ENCODE assay signal across 7 mouse cellular contexts in genomic region chr11:50850177-50850735, GRCm38 (mm10). TPM values are rescaled to one million over a fixed set of nuclear protein-coding genes. Genes with fewer than 3 reads are reported as not detected.
A peak's percentile ranks its signal among the peaks of the same experiment; 100 is the strongest.
DNase-seq lines count a peak whose midpoint lies in the region; ATAC-seq lines count a peak whose summit lies in the region.

TSS of gene Grm6 (plus strand) at chr11:50850685.

- peak; percentile 89 for DNase-seq in A20 (ENCODE audit: low read depth, low spot score)
- DNase-seq in CD4-positive helper T cell, adult 2 months (ENCODE audit: low read depth, low spot score), result peak; percentile 23
- peak; percentile 19 for DNase-seq in hindbrain, embryonic 10.5 days (ENCODE audit: low spot score)
- DNase-seq in midbrain, embryonic 11.5 days (ENCODE audit: low spot score, missing footprints), result peak; percentile 94
- no peak for DNase-seq in urinary bladder, postnatal 4 days (ENCODE audit: low spot score in 2 of 2)
- DNase-seq in ovary, postnatal 14 days (ENCODE audit: low spot score), result no peak
- DNase-seq in cerebellum, postnatal 4 days (ENCODE audit: low spot score in 2 of 2), result no peak

- peak within 1 kb of the TSS; percentile 60 for H3K4me3 ChIP-seq in hindbrain, embryonic 10.5 days
- H3K4me3 ChIP-seq in midbrain, embryonic 11.5 days (ENCODE audit: low read depth, low read length), result peak within 1 kb of the TSS; percentile 40

- no peak within 1 kb of the TSS for H3K27ac ChIP-seq in hindbrain, embryonic 10.5 days
- H3K27ac ChIP-seq in midbrain, embryonic 11.5 days (ENCODE audit: low read depth, low read length), result no peak within 1 kb of the TSS

- ATAC-seq in midbrain, embryonic 11.5 days (ENCODE audit: low FRiP score), result no peak

- H3K4me2 ChIP-seq in midbrain, embryonic 11.5 days, result peak within 1 kb of the TSS; percentile 73

- WGBS in hindbrain, embryonic 10.5 days, result 2% methylated on average over 11 of the region's 11 CpGs
- WGBS in midbrain, embryonic 11.5 days, result 3% methylated on average over 11 of the region's 11 CpGs

- no peaks in the 10 kb centered on the region for H3K36me3 ChIP-seq in hindbrain, embryonic 10.5 days
- H3K36me3 ChIP-seq in midbrain, embryonic 11.5 days (ENCODE audit: control insufficient read depth, insufficient read depth, low read length), result no peaks in the 10 kb centered on the region

- peaks cover 7% of the 10 kb centered on the region; the same call in 1 of the 2 replicates for H3K9me3 ChIP-seq in hindbrain, embryonic 10.5 days
- H3K9me3 ChIP-seq in midbrain, embryonic 11.5 days (ENCODE audit: control insufficient read depth, low read length), result no peaks in the 10 kb centered on the region

- peaks cover 27% of the 10 kb centered on the region for H3K4me1 ChIP-seq in hindbrain, embryonic 10.5 days (replicated peaks)
- peaks cover 5% of the 10 kb centered on the region for H3K4me1 ChIP-seq in midbrain, embryonic 11.5 days (ENCODE audit: control insufficient read depth, insufficient read depth, low read length)

- peaks cover 70% of the 10 kb centered on the region for H3K27me3 ChIP-seq in hindbrain, embryonic 10.5 days (ENCODE audit: insufficient read depth, poor library complexity, severe bottlenecking)
- H3K27me3 ChIP-seq in midbrain, embryonic 11.5 days (ENCODE audit: control insufficient read depth, insufficient read depth, low read length), result peaks cover 46% of the 10 kb centered on the region

- peak within 1 kb of the TSS; percentile 43 for H3K9ac ChIP-seq in midbrain, embryonic 11.5 days (ENCODE audit: low read length)

RNA-seq across cellular contexts. Expression of gene Grm6, which starts in this region (rescaled TPM):
- polyA plus RNA-seq in hindbrain, embryonic 10.5 days (2016; fragmentation: Nextera tagmentation; extraction: Ambion mirVana), result not detected in 2 replicates
- not detected in 2 replicates for polyA plus RNA-seq in midbrain, embryonic 11.5 days (2014; fragmentation: Nextera tagmentation; extraction: Ambion mirVana)

Comparison
In these comparisons a context has a peak if more than half of its experiments do, and no peak if none do; other contexts are left out.
1. Peak in DNase-seq and H3K4me3 ChIP-seq in hindbrain, embryonic 10.5 days; RNA of the gene not detected or under 1 TPM.
2. Peak in DNase-seq, H3K4me3 ChIP-seq, H3K9ac ChIP-seq and H3K4me2 ChIP-seq in midbrain, embryonic 11.5 days; RNA of the gene not detected or under 1 TPM.
3. DNase-seq: peak in A20 (single experiment) and CD4-positive helper T cell, adult 2 months (single experiment); none in urinary bladder, postnatal 4 days (0 of 2), ovary, postnatal 14 days (single experiment) and cerebellum, postnatal 4 days (0 of 2).